Mouse (Mus musculus) neural tube, embryonic 15.5 days (tissue): Measurements from ENCODE around the gene BC052040. TPM values are rescaled to one million over a fixed set of nuclear protein-coding genes. Genes with fewer than 3 reads are reported as not detected.

Source experiments
- ATAC-seq: fragments of 200-750 bp; cut with Nextera tagmentation; 2 replicates; pipeline ENCODE4 v1.8.0; 2017; ENCODE audit warnings: mild to moderate bottlenecking, moderate TSS enrichment, moderate library complexity; ENCODE audit not compliant: low FRiP score
- H3K27ac ChIP-seq: fragments of 300-500 bp; sonication (generic); replicated peaks from 2 replicates; pipeline ENCODE4 v1.5.1; 2015; ENCODE audit warnings: mild to moderate bottlenecking, inconsistent platforms
- H3K27me3 ChIP-seq: fragments of 300-500 bp; sonication (generic); replicated peaks from 2 replicates; pipeline ENCODE4 v1.6.1; 2015; ENCODE audit warnings: inconsistent platforms
- H3K36me3 ChIP-seq: fragments of 300-500 bp; sonication (generic); 2 replicates; pipeline ENCODE4 v1.6.1; 2015; ENCODE audit warnings: inconsistent platforms
- H3K4me1 ChIP-seq: fragments of 300-500 bp; sonication (generic); 2 replicates; pipeline ENCODE4 v1.6.1; 2015; ENCODE audit warnings: inconsistent platforms
- H3K4me2 ChIP-seq: fragments of 300-500 bp; sonication (generic); 2 replicates; pipeline ENCODE4 v1.6.1; 2015; ENCODE audit warnings: inconsistent platforms, mild to moderate bottlenecking, moderate library complexity
- H3K4me3 ChIP-seq: fragments of 300-500 bp; sonication (generic); replicated peaks from 2 replicates; pipeline ENCODE4 v1.5.1; 2015; ENCODE audit warnings: mild to moderate bottlenecking, inconsistent platforms
- H3K9ac ChIP-seq: fragments of 300-500 bp; sonication (generic); replicated peaks from 2 replicates; pipeline ENCODE4 v1.6.1; 2015; ENCODE audit warnings: mild to moderate bottlenecking, inconsistent platforms
- H3K9me3 ChIP-seq: fragments of 300-500 bp; sonication (generic); replicated peaks from 2 replicates; pipeline ENCODE4 v1.6.1; 2016; ENCODE audit warnings: inconsistent platforms
- WGBS: fragments of 180-500 bp; shearing (Covaris S2); methylation state at CpG from one replicate; pipeline ENCODE4 v1.1.7; 2015; ENCODE audit warnings: mixed read lengths; 5-methylcytosine and 5-hydroxymethylcytosine counted together
- polyA plus RNA-seq: library from polyadenylated mRNA; unstranded; fragments of >200 nt; fragmentation: Nextera tagmentation; extraction: Ambion mirVana; gene quantifications from 2 replicates; pipeline ENCODE4 v1.2.1, GENCODE M21; 2015

Gene BC052040
- polyA plus RNA-seq, 1 experiment from 2014 or later, result 14.5 TPM

DNA sequence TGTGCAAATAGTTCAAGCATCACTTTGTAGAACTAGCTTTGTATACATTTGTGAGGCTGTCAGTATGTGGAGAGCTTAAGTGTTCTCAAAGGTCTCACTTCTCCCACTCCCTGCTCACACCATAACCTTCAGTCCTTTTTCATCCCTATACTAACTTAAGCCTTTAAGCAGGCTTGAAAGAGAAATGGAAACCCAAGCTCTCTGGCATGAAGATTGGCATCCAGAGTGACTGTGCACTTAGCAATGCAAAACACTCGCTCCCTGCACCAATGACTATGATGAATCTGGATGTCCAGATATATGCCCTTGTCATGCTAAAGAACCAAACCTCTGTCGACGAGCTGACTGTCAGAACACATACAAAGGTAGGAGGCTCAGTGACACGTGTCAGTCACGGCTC is 6.7 kb upstream of the BC052040 start:
- H3K36me3 ChIP-seq, result no peaks in the 10 kb centered on the region
- ATAC-seq, result no peak
- 85% methylated on average over 5 of the region's 5 CpGs for WGBS
- H3K27me3 ChIP-seq, result no peaks in the 10 kb centered on the region
- H3K4me3 ChIP-seq, result no peak overlapping the region
- H3K4me2 ChIP-seq, result no peak overlapping the region
- H3K9ac ChIP-seq, result no peak overlapping the region
- no peaks in the 10 kb centered on the region for H3K4me1 ChIP-seq
- H3K9me3 ChIP-seq, result no peaks in the 10 kb centered on the region
- H3K27ac ChIP-seq, result no peak overlapping the region

DNA sequence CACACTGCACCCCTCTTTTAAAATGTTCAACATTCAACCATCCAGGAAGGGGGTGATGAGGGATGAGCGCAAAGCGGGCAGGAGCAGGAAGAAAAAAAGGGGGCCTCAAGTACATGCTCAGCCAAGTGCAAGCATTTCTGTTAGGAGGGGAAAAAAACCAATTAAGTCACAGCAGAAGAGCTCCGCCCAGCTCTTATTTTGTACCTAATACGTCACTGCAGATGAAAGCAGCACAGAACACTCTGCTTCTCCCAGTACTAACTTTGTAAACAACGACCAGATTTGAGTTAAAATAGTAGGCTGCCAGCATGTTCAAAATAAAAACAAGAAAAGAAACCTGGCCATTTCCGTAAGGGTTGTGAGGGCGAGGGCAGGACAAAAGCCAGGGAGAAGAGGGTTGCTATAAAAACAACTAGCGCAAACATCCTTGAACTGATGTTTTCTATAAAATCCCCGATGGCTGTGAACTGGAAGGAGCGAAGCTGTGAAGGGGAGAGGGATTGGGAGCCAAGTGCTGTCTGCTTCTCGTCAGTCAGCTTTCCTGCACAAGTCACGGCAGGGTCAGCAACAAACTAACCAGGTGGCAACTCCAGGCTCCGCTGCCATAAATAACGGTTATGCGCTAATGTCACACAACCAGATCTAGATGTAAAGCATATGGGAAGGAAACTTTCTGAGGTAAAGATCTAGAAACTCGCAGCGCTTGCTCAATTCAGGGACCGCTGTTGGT is 2.2 kb upstream of the BC052040 start:
- Histone ChIP-seq H3K4me2 (peak overlapping the region; percentile 34), H3K9ac (no peak overlapping the region), H3K4me3 (no peak overlapping the region), H3K27me3 (no peaks in the 10 kb centered on the region), H3K4me1 (peaks cover 12% of the 10 kb centered on the region), H3K36me3 (no peaks in the 10 kb centered on the region), H3K9me3 (no peaks in the 10 kb centered on the region), H3K27ac (no peak overlapping the region)
- WGBS, result 25% methylated on average over 18 of the region's 18 CpGs
- ATAC-seq, result no peak

DNA sequence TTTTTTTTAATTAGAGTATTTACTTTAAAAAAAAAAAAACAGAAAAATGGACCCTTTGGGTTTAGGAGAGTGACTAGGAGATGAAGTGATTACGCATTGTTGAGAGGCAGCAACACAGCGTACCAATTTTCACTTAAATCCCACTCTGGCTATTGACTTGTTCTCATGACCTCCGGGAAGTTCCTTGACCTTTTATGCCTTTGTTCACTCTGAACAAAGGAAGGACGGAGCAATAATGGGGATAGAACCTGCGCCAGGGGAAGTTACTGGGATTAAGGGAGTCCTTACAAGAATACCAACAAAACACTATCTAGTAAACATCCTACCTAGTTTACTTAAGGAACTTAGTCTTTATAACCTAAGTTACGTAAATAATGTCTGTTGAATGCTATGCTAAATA is 1.5 kb upstream of the BC052040 start:
- Histone ChIP-seq H3K9me3 (no peaks in the 10 kb centered on the region), H3K27me3 (no peaks in the 10 kb centered on the region), H3K4me1 (peaks cover 12% of the 10 kb centered on the region), H3K4me3 (no peak overlapping the region), H3K9ac (no peak overlapping the region), H3K36me3 (no peaks in the 10 kb centered on the region), H3K27ac (no peak overlapping the region), H3K4me2 (no peak overlapping the region)
- 21% methylated on average over 6 of the region's 6 CpGs for WGBS
- ATAC-seq, result no peak

DNA sequence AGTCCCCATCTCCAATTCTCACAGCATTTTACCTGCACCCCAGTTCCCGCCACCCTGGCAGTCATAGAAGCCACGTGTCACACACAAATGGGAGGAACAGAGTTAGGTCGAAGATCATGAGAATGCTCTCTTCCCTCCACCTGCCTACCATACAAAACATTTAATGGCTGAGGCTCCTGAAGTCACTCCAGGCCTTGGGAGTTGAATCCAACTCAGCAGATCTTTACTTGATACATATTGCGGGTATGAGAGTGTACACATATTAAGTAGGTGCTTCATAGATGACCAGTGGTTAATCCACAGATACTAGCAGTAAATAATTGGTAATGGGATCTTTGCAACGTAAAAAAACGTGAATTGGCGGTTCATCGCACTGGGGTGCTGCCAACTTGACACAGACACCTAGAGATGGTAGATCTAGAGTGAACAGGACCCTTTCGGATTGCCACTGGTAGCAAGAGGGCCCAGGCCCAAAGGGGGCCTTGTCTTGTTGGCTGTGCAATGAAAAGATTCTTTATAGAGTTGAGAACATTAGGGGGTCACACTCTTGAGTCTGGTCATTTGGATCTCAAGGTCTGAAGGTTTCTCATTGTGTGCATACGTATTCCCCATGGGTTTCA is 583 bp downstream of the BC052040 start:
- peaks cover 12% of the 10 kb centered on the region for H3K4me1 ChIP-seq
- peak overlapping the region; percentile 68 for H3K4me2 ChIP-seq
- ATAC-seq, result no peak
- no peaks in the 10 kb centered on the region for H3K36me3 ChIP-seq
- 69% methylated on average over 10 of the region's 10 CpGs for WGBS
- no peaks in the 10 kb centered on the region for H3K9me3 ChIP-seq
- H3K4me3 ChIP-seq, result peak overlapping the region; percentile 61
- peak overlapping the region; percentile 64 for H3K9ac ChIP-seq
- no peaks in the 10 kb centered on the region for H3K27me3 ChIP-seq
- peak overlapping the region; percentile 62; the same call in 1 of the 2 replicates for H3K27ac ChIP-seq

DNA sequence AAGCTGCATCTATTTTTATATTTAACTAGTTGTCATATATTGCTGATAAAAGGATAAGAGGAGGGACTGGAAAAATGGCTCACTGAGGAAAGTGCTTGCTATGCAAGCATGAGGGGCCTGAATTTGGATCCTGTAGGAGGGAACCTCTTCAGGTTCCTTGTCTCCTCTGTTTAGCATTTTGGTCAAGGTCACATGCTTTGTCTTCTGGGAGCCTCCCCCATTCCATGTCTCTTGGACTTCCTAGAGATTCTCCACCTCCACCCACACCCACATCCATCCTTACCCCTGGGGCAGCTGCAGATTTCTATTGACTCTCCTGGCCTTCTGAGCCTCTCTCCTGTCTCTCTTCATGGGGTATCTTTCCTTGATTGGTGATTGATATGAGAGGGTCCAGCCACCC is 2.3 kb downstream of the BC052040 start:
- H3K4me3 ChIP-seq, result no peak overlapping the region
- no peak overlapping the region for H3K9ac ChIP-seq
- no peaks in the 10 kb centered on the region for H3K36me3 ChIP-seq
- ATAC-seq, result no peak
- no peak overlapping the region for H3K27ac ChIP-seq
- H3K27me3 ChIP-seq, result no peaks in the 10 kb centered on the region
- no peaks in the 10 kb centered on the region for H3K9me3 ChIP-seq
- peaks cover 12% of the 10 kb centered on the region for H3K4me1 ChIP-seq
- no peak overlapping the region for H3K4me2 ChIP-seq

DNA sequence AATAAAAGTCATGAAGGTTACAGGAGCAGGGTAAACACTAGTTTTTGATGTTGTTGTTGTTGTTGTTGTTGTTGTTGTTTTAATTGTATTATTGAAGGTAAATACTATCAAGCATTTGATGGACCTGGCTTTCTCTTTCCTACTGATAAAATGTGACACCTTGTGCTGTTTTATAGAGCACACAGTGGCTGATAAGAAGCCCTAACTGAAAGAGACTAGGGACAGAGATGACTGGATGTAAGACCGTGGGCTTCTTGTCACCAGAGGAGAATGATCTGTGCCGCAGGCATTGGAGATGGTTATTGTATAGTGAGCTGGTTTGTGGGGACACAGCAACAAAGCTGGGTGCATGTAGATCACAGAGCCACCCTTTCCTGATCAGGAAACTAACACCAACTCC is 9.1 kb downstream of the BC052040 start:
- WGBS, result 91% methylated on average over 2 of the region's 2 CpGs
- no peak overlapping the region for H3K27ac ChIP-seq
- no peak overlapping the region for H3K9ac ChIP-seq
- H3K27me3 ChIP-seq, result no peaks in the 10 kb centered on the region
- H3K4me2 ChIP-seq, result no peak overlapping the region
- H3K36me3 ChIP-seq, result no peaks in the 10 kb centered on the region
- no peak for ATAC-seq
- no peaks in the 10 kb centered on the region for H3K9me3 ChIP-seq
- H3K4me3 ChIP-seq, result no peak overlapping the region
- 0 out of 2 replicates have a peak, but pooled peaks cover 10% of the 10 kb centered on the region for H3K4me1 ChIP-seq

DNA sequence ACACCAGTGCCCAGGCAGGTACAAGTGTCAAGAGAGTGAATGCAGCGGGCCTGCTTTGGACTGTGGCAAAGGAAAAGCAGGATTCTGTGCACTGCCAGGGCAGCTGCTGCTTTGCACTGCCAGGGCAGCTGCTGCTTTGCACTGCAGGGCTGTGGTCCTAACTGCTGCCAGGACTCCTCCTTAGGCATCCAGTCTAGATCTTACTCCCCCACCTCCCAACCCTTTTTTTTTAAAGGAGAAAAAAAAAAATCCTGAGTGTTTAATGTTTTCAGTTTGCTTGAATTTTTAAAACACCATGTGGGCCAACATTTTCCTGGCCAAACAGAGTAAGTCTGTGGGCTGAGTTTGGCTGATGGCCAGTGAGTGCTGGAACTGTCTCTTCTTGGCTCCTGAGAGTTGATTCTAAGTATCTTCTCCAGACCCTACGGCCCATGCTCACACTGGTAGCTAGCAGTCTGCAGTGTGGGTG is 11.2 kb downstream of the BC052040 start:
- Histone ChIP-seq H3K4me1 (0 out of 2 replicates have a peak, but pooled peaks cover 10% of the 10 kb centered on the region), H3K4me2 (no peak overlapping the region), H3K27me3 (no peaks in the 10 kb centered on the region), H3K4me3 (no peak overlapping the region), H3K9me3 (no peaks in the 10 kb centered on the region), H3K36me3 (no peaks in the 10 kb centered on the region), H3K9ac (no peak overlapping the region), H3K27ac (no peak overlapping the region)
- 55% methylated on average over 2 of the region's 2 CpGs for WGBS
- no peak for ATAC-seq

DNA sequence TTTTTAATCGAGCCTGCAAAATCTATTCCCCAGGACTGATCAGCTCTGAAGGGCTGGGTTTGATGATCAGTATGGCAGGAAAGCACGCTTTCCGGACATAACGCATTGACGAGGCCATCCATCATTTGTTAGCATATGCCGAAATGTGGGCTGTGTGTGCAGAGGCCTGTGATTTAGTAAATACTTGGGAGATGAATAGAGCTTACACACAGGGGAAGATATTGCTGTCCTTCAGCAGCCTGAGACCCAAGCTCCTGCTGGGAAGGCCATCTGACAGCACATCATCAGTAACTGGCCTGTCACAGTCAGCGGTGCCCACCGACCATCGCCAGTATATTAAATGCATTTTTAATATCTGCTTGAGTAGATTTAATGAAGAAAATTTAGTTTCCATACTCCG is 15.5 kb downstream of the BC052040 start:
- 29% methylated on average over 10 of the region's 10 CpGs for WGBS
- Histone ChIP-seq H3K27ac (no peak overlapping the region), H3K4me2 (no peak overlapping the region), H3K9ac (no peak overlapping the region), H3K36me3 (no peaks in the 10 kb centered on the region), H3K27me3 (no peaks in the 10 kb centered on the region), H3K9me3 (no peaks in the 10 kb centered on the region), H3K4me3 (no peak overlapping the region), H3K4me1 (peaks cover 17% of the 10 kb centered on the region; the same call in 1 of the 2 replicates)
- ATAC-seq, result no peak

DNA sequence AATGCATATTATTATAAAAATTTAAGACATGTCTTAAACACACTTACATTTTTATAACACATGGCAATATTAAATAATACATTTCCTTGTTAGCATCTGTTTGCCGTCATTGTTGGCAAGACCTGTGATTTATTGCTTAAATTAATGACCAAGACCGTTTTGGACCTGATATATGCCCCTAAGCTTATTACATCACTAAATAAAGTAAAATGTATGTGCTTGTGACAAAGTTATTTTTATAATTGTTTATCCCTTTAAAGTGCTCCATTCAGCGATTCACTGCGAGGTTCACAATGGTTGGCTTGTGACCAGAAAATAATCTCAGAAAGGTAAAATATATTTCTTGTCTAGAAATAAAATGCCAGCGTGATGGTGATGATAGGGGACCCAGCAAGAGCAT is 16.8 kb downstream of the BC052040 start:
- Histone ChIP-seq H3K9ac (no peak overlapping the region), H3K27ac (no peak overlapping the region), H3K4me3 (no peak overlapping the region), H3K9me3 (no peaks in the 10 kb centered on the region), H3K36me3 (no peaks in the 10 kb centered on the region), H3K27me3 (no peaks in the 10 kb centered on the region), H3K4me1 (peaks cover 7% of the 10 kb centered on the region; the same call in 1 of the 2 replicates), H3K4me2 (no peak overlapping the region)
- WGBS, result 50% methylated on average over 5 of the region's 5 CpGs
- no peak for ATAC-seq

DNA sequence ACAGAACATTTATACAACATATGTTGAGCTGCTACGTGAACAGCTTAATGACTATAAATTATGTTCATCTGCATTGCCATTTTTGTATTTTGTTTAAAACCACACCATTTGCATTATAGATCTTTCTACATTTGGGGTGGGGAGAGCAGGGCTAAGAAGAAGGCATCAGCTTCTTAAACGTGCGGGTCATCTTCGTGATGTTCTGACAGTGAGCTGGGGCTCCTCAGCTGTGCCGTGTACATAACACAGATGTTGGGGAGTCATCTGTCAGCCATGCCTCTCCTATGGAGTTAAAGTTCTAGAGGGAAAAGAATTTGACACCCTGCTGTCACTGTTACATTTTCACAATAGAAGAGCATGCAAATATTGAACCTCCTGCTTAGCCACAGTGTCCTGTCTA is 19.2 kb downstream of the BC052040 start:
- Histone ChIP-seq H3K4me1 (peaks cover 7% of the 10 kb centered on the region; the same call in 1 of the 2 replicates), H3K9me3 (no peaks in the 10 kb centered on the region), H3K27ac (no peak overlapping the region), H3K4me3 (no peak overlapping the region), H3K27me3 (no peaks in the 10 kb centered on the region), H3K4me2 (no peak overlapping the region), H3K36me3 (no peaks in the 10 kb centered on the region), H3K9ac (no peak overlapping the region)
- no peak for ATAC-seq
- 38% methylated on average over 5 of the region's 5 CpGs for WGBS

DNA sequence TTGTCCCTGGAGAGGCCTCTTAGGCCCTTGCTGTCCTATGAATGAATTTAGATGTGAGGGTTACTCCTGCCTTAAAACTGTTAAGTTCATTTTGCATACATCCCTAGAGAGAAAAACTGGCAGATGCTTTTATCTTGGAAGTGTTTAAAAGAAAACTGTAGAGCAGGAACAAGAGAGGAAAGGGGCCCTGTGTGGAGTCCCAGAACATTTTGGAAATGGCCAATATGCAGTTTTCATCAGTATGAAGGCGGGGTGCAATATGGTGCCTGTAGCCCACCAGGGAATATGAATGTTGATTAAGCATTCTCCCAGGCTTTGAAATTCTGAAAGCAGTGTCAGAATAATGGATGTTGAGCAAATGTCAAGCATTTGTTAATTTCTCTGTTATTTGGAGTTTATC is 19.8 kb downstream of the BC052040 start:
- Histone ChIP-seq H3K9ac (no peak overlapping the region), H3K36me3 (no peaks in the 10 kb centered on the region), H3K9me3 (no peaks in the 10 kb centered on the region), H3K4me1 (peaks cover 7% of the 10 kb centered on the region; the same call in 1 of the 2 replicates), H3K4me2 (no peak overlapping the region), H3K27ac (no peak overlapping the region), H3K4me3 (no peak overlapping the region), H3K27me3 (no peaks in the 10 kb centered on the region)
- WGBS, result 39% methylated on average over 1 of the region's 1 CpGs
- ATAC-seq, result no peak

DNA sequence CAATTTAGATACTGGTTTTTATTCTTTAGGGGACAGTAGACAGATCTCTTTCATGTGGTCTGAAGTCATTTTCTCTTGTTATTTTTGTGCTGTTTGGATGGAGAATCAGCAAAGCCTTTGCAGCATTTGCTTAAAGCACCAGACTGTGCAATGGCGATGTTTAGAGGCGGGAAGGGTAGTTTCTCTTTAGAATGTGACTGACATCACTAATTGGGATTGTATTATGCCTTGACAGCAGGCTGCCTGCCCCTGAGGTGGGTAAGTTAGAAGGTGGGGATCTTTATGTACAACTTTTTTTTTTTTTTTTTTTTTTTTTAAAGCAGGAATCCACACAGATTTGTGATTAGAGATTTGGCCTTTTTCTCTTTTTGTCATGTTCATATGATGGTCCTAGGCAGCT is 20.6 kb downstream of the BC052040 start:
- peaks cover 7% of the 10 kb centered on the region; the same call in 1 of the 2 replicates for H3K4me1 ChIP-seq
- no peaks in the 10 kb centered on the region for H3K9me3 ChIP-seq
- no peak for ATAC-seq
- H3K27ac ChIP-seq, result no peak overlapping the region
- H3K4me2 ChIP-seq, result no peak overlapping the region
- WGBS, result 44% methylated on average over 2 of the region's 2 CpGs
- H3K27me3 ChIP-seq, result no peaks in the 10 kb centered on the region
- H3K36me3 ChIP-seq, result no peaks in the 10 kb centered on the region
- no peak overlapping the region for H3K9ac ChIP-seq
- no peak overlapping the region for H3K4me3 ChIP-seq
